Mouse (Mus musculus) testis, adult 2 months (tissue): ENCODE measurements around the gene Hnrnpf. TPM values are rescaled to one million over a fixed set of nuclear protein-coding genes. Genes with fewer than 3 reads are reported as not detected.
A peak's percentile ranks its signal among the peaks of the same experiment; 100 is the strongest.

Experiments
- H3K27ac ChIP-seq: fragments of 200-500 bp; 2 replicates; pipeline ENCODE4 v1.5.1; 2012; ENCODE audit warnings: low read depth, low read length; ENCODE audit not compliant: control insufficient read depth, insufficient read depth
- H3K27me3 ChIP-seq: fragments of 200-500 bp; 2 replicates; pipeline ENCODE4 v1.6.1; 2012; ENCODE audit warnings: mild to moderate bottlenecking, low read length, moderate library complexity; ENCODE audit not compliant: control insufficient read depth, insufficient read depth
- H3K36me3 ChIP-seq: fragments of 200-500 bp; 2 replicates; pipeline ENCODE4 v1.6.1; 2012; ENCODE audit warnings: mild to moderate bottlenecking, low read length; ENCODE audit not compliant: control insufficient read depth, insufficient read depth
- H3K4me1 ChIP-seq: fragments of 200-500 bp; 2 replicates; pipeline ENCODE4 v1.6.1; 2012; ENCODE audit warnings: low read length; ENCODE audit not compliant: control insufficient read depth, insufficient read depth
- H3K4me3 ChIP-seq: fragments of 200-500 bp; 2 replicates; pipeline ENCODE4 v1.5.1; 2012; ENCODE audit warnings: low read depth, mild to moderate bottlenecking, low read length, moderate library complexity, mixed read lengths; ENCODE audit not compliant: control insufficient read depth
- CTCF ChIP-seq: fragments of 200-500 bp; IDR thresholded peaks from 2 replicates; pipeline ENCODE4 v1.5.1; 2012; ENCODE audit warnings: low read depth, mild to moderate bottlenecking, inconsistent platforms, low read length, moderate library complexity; ENCODE audit not compliant: control insufficient read depth, insufficient read depth, insufficient replicate concordance
- POLR2A ChIP-seq: fragments of 200-500 bp; IDR thresholded peaks from 2 replicates; pipeline ENCODE4 v1.6.1; 2012; ENCODE audit warnings: low read depth, mild to moderate bottlenecking, inconsistent platforms, low read length, moderate library complexity; ENCODE audit not compliant: control insufficient read depth
- polyA plus RNA-seq: library from polyadenylated mRNA; depleted of rRNA; stranded (reverse); fragments of >200 nt; gene quantifications from 2 replicates; pipeline ENCODE4 v1.2.3, GENCODE M21; 2012

Gene Hnrnpf
- polyA plus RNA-seq, 1 experiment = 325 TPM

DNA sequence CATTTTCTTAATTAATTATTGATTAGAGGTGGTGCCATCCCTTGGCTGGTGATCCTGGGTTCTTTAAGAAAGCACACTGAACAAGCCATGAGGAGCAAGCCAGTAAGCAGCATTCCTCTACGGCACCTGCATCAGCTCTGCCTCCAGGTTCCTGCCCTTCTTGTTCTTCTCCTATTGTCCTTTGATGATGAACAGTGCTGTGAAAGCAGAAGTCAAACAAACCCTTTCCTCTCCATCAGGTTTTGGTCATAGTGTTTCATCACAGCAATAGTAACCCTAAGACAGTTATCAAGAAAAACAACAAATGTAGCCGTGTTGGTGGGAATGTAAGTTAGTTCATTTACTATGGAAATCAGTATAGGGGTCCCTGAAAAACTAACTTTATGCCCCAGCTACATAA is 6.7 kb upstream of the Hnrnpf start:
- Histone ChIP-seq H3K4me1 (peaks cover 8% of the 10 kb centered on the region), H3K4me3 (no peak overlapping the region), H3K27ac (no peak overlapping the region), H3K27me3 (no peaks in the 10 kb centered on the region), H3K36me3 (no peaks in the 10 kb centered on the region)
- no peak for TF ChIP-seq CTCF
- no peak for TF ChIP-seq POLR2A

DNA sequence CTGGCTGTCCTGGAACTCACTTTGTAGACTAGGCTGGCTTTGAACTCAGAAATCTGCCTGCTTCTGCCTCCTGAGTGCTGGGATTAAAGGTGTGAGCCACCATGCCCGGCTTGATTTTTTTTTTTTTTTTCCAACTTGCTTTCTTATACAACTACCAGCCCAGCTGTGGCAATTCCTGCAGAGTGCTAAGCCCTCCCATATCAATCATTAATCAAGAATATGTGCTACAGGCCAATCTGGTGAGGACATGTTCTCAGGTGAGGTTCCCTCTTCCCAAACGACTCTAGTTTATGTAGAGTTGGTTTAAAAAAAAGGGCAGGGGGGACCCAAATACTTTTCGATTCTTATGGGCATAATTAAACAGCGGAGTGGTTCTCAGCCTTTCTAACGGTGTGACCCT is 2.3 kb upstream of the Hnrnpf start:
- Histone ChIP-seq H3K4me3 (no peak overlapping the region), H3K36me3 (no peaks in the 10 kb centered on the region), H3K27me3 (no peaks in the 10 kb centered on the region), H3K4me1 (no peaks in the 10 kb centered on the region), H3K27ac (no peak overlapping the region)
- TF ChIP-seq POLR2A (no peak), CTCF (no peak)

DNA sequence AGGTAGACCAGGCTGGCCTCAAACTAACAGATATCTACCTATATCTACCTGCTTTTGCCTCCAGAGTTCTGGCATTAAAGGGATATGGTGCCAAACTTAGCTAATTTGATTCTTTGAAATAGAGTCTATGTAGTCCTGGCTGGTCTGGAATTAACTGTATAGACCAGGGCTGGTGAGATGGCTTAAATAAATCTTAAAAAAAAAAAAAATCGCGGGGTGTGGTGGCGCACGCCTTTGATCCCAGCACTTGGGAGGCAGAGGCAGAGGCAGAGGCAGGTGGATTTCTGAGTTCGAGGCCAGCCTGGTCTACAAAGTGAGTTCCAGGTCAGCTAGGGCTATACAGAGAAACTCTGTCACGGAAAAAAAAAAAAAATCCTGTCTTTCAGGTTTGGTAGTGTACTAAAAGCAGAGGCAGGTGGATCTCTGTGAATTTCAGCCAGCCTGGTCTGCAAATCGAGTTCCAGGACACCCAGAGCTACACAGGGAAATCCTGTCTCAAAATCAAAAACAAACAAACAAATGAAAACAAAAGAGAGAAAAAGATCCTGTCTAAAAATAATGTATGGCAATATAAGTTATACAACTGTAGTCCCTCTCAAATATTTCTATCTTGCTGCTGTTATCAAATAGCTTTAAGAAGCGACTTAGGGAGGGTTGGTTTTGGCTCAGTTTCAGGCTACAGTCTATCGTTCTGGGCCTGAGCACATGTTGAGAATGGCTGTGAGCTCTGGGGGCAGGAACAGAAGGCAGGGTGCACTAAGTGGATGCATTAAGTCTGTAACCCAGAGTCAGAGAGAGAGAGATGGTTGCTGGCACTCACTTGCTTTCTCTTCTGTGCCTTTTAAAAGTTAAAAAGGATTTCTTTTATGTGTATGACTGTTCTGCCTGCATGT is 1.6 kb downstream of the Hnrnpf start:
- H3K4me1 ChIP-seq = peaks cover 2% of the 10 kb centered on the region
- no peaks in the 10 kb centered on the region for H3K27me3 ChIP-seq
- no peak for TF ChIP-seq CTCF
- no peak for TF ChIP-seq POLR2A
- no peak overlapping the region for H3K27ac ChIP-seq
- H3K36me3 ChIP-seq = no peaks in the 10 kb centered on the region
- H3K4me3 ChIP-seq = no peak overlapping the region

DNA sequence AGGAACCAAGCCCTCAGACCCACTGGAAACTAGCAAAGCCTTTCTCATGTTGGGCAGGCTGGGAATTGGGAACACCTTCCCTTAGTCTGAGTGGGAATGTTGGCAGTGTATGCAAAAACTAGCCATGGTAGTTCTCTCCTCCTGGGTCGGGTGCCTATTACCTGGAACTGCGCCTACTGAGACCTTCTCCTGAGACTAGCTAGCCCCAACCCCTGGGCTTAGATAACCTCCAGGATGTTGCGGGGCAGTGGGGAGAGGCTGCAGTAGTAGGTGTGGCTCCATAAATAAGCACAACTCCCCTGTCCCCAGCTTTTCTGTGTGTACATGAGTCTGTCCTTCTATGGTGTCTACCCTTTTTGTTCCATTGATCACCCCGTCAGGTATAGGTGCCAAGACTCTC is 2.4 kb downstream of the Hnrnpf start:
- TF ChIP-seq POLR2A (no peak), CTCF (no peak)
- H3K27ac ChIP-seq = no peak overlapping the region
- no peaks in the 10 kb centered on the region for H3K27me3 ChIP-seq
- no peaks in the 10 kb centered on the region for H3K36me3 ChIP-seq
- H3K4me1 ChIP-seq = peaks cover 2% of the 10 kb centered on the region
- H3K4me3 ChIP-seq = no peak overlapping the region

- TF ChIP-seq POLR2A = no peak
- TF ChIP-seq CTCF = no peak
- Histone ChIP-seq H3K4me1 (peaks cover 2% of the 10 kb centered on the region), H3K27me3 (no peaks in the 10 kb centered on the region), H3K36me3 (peaks cover 5% of the 10 kb centered on the region), H3K27ac (no peak overlapping the region), H3K4me3 (peak overlapping the region; percentile 40)
Measured at GRCm38 (mm10) chr6:117903836-117904235, 3.7 kb downstream of the Hnrnpf start.

DNA sequence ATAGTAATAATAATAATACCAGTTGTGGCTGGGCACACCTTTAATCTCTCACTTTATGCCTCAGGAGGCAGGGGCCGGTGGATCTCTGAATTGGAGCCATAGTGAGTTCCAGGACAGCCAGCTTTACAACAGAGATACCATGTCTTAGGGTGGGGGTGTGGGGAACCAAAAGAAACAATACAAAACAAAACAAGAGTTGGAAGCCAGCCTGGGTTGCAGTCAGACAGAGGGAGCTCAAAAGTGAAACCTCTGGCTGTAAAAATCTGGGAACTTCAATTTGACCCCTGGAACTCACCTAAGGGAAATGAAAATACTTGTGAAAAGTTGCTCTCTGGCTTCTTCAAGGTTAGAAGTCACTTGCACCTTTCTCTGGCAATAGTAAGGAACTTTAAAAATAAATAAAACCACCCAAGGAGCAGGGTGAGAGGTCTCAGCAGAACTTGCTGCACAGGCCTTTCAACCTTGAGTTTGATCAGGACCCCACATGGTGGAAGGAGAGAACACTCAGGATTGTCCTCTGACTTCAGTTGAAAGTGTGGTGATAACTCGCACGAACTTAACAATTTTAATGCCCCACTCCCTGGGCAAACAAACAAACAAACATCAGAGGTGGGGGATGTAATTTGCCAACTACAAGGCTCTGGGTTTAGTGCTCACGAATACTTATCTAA is 5.3 kb downstream of the Hnrnpf start:
- Histone ChIP-seq H3K4me1 (peaks cover 5% of the 10 kb centered on the region), H3K27ac (peak overlapping the region; percentile 85), H3K36me3 (peaks cover 5% of the 10 kb centered on the region), H3K27me3 (no peaks in the 10 kb centered on the region), H3K4me3 (peak overlapping the region; percentile 87)
- TF ChIP-seq CTCF (no peak), POLR2A (no peak)

- Histone ChIP-seq H3K36me3 (peaks cover 5% of the 10 kb centered on the region), H3K27me3 (no peaks in the 10 kb centered on the region)
- TF ChIP-seq POLR2A (no peak), CTCF (no peak)
Measured at GRCm38 (mm10) chr6:117906015-117906531, 5.9 kb downstream of the Hnrnpf start.

More at GRCm38 (mm10) chr6:117906015-117906531, 5.9 kb downstream of the Hnrnpf start:
- Histone ChIP-seq H3K4me1 (peaks cover 5% of the 10 kb centered on the region), H3K27ac (peak overlapping the region; percentile 85), H3K4me3 (peak overlapping the region; percentile 87)
